15 mouse cellular contexts compared by ENCODE assay signal in genomic region chr11:28904596-28904995, GRCm38 (mm10). TPM values are rescaled to one million over a fixed set of nuclear protein-coding genes. Genes with fewer than 3 reads are reported as not detected.
"Had no signal": no experiment of that assay in that cellular context is flagged by ENCODE, and none has a peak within 500 bp of the region (broad histone marks: within the 10 kb centered on the region; RNA-seq: fewer than 3 reads in every experiment).

No protein-coding gene starts in this region.

- H3K4me3 ChIP-seq: layer of hippocampus, adult 2 months; left cerebral cortex, adult 2 months; liver, embryonic 13.5 days; midbrain, embryonic 13.5 days had no signal

- DNase-seq: kidney, adult 18-20 months; kidney, postnatal 10 days; kidney, postnatal 4 days; liver; liver, embryonic 13.5 days; liver, postnatal 0 days; lung, postnatal 36 days; spleen, adult 18-20 months; thymus, adult 2 months; thymus, postnatal 36 days had no signal

- H3K36me3 ChIP-seq: liver, embryonic 13.5 days; midbrain, embryonic 13.5 days had no signal

- H3K4me2 ChIP-seq: liver, embryonic 13.5 days; midbrain, embryonic 13.5 days had no signal

- H3K27ac ChIP-seq: layer of hippocampus, adult 2 months; left cerebral cortex, adult 2 months; liver, embryonic 13.5 days; midbrain, embryonic 13.5 days had no signal

- H3K4me1 ChIP-seq: liver, embryonic 13.5 days had no signal

- H3K9me3 ChIP-seq: liver, embryonic 13.5 days; midbrain, embryonic 13.5 days had no signal

- ATAC-seq: liver, postnatal 0 days; lung, postnatal 0 days; midbrain, embryonic 13.5 days had no signal

- H3K27me3 ChIP-seq: liver, embryonic 13.5 days; midbrain, embryonic 13.5 days had no signal

- H3K9ac ChIP-seq: liver, embryonic 13.5 days; liver, postnatal 0 days; midbrain, embryonic 13.5 days had no signal

RNA-seq across cellular contexts. Expression of gene Efemp1, which starts 51.6 kb away (rescaled TPM):
- total RNA-seq: megakaryocyte progenitor cell, adult 5-6 weeks had no signal
